Mouse (Mus musculus) lung, embryonic 16.5 days (tissue): Measurements from ENCODE around the gene Kif1b. TPM values are rescaled to one million over a fixed set of nuclear protein-coding genes. Genes with fewer than 3 reads are reported as not detected.

Experiments
- ATAC-seq: fragments of 200-750 bp; cut with Nextera tagmentation; 2 replicates; pipeline ENCODE4 v1.8.0; 2017; ENCODE audit warnings: low read depth, mild to moderate bottlenecking, moderate library complexity
- H3K27ac ChIP-seq: fragments of 300-500 bp; sonication (generic); 2 replicates; pipeline ENCODE4 v1.5.1; 2014; ENCODE audit warnings: mild to moderate bottlenecking, control low read depth, low read length
- H3K27me3 ChIP-seq: fragments of 300-500 bp; sonication (generic); 2 replicates; pipeline ENCODE4 v1.6.1; 2014; ENCODE audit warnings: low read depth, low read length, mixed read lengths; ENCODE audit not compliant: control insufficient read depth, insufficient read depth
- H3K36me3 ChIP-seq: fragments of 300-500 bp; sonication (generic); 2 replicates; pipeline ENCODE4 v1.6.1; 2014; ENCODE audit warnings: low read length; ENCODE audit not compliant: control insufficient read depth, insufficient read depth
- H3K4me1 ChIP-seq: fragments of 300-500 bp; sonication (generic); replicated peaks from 2 replicates; pipeline ENCODE4 v1.6.1; 2014; ENCODE audit warnings: low read length, mixed read lengths; ENCODE audit not compliant: control insufficient read depth, insufficient read depth
- H3K4me2 ChIP-seq: fragments of 300-500 bp; sonication (generic); 2 replicates; pipeline ENCODE4 v1.6.1; 2014; ENCODE audit warnings: low read depth, low read length, control low read depth
- H3K4me3 ChIP-seq: fragments of 300-500 bp; sonication (generic); 2 replicates; pipeline ENCODE4 v1.5.1; 2014; ENCODE audit warnings: mild to moderate bottlenecking, low read length, control low read depth
- H3K9ac ChIP-seq: fragments of 300-500 bp; sonication (generic); 2 replicates; pipeline ENCODE4 v1.6.1; 2014; ENCODE audit warnings: low read length, control low read depth
- H3K9me3 ChIP-seq: fragments of 300-500 bp; sonication (generic); 2 replicates; pipeline ENCODE4 v1.6.1; 2016; ENCODE audit warnings: low read length; ENCODE audit not compliant: control insufficient read depth
- WGBS: fragments of 180-500 bp; shearing (Covaris S2); extraction: QIAGEN DNeasy Blood & Tissue Kit; methylation state at CpG from one replicate; pipeline ENCODE4 v1.1.7; 2014; 5-methylcytosine and 5-hydroxymethylcytosine counted together
- polyA plus RNA-seq: library from polyadenylated mRNA; unstranded; fragments of >200 nt; fragmentation: Nextera tagmentation; extraction: Ambion mirVana; gene quantifications from 2 replicates; pipeline ENCODE4 v1.2.1, GENCODE M21; 2015

Kif1b gene
- polyA plus RNA-seq, 1 experiment from 2014 or later: 32.5 TPM

DNA sequence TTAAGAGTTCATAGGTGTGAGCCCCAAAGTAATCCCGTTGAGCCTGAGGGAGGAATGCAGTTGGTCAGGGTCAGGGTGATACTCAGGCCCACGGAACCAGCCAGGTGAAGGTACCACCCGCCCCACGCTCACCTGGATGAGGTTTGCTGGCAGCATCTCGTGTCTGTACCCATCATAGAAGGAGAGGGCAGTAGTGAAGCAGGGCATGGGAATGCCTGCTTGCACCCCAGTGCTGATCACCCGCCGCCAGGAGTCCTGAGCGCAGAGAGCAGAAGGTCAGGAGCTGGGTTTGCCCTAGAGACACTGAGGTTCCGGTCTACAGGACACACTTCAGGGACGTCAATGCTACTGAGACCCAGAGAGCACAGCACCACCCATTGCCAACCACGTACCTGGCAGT, 156.8 kb downstream of the Kif1b start:
- 91% methylated on average over 11 of the region's 11 CpGs for WGBS
- ATAC-seq: no peak
- H3K4me2 ChIP-seq: no peak overlapping the region
- H3K27me3 ChIP-seq: no peaks in the 10 kb centered on the region
- H3K9ac ChIP-seq: no peak overlapping the region
- H3K4me1 ChIP-seq: peaks cover 3% of the 10 kb centered on the region; the same call in 1 of the 2 replicates
- no peaks in the 10 kb centered on the region for H3K9me3 ChIP-seq
- H3K36me3 ChIP-seq: peaks cover 51% of the 10 kb centered on the region
- H3K4me3 ChIP-seq: no peak overlapping the region
- H3K27ac ChIP-seq: no peak overlapping the region

DNA sequence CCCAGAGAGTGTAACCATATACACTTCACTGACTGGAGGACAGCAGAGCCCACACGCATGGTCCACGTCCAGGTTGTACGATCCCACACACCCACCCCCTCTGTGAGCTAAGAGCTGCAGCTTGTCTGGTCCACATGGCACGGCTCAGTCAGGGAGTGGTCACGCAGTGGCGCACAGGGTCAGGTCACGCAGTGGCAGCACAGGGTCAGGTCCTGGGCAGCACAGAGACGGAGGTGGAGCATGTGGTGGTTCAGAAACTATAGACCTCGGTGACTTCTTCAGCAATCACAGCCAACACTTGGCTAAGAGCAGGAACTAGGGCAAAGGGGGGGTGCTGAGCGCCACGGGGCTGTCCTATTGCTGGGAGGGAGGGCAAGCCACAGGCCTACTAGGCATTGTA, 157.2 kb downstream of the Kif1b start:
- Histone ChIP-seq H3K9me3 (no peaks in the 10 kb centered on the region), H3K4me1 (peaks cover 3% of the 10 kb centered on the region; the same call in 1 of the 2 replicates), H3K27ac (no peak overlapping the region), H3K36me3 (peaks cover 46% of the 10 kb centered on the region), H3K4me2 (no peak overlapping the region), H3K27me3 (no peaks in the 10 kb centered on the region), H3K4me3 (no peak overlapping the region), H3K9ac (no peak overlapping the region)
- no peak for ATAC-seq
- WGBS: 76% methylated on average over 11 of the region's 11 CpGs

DNA sequence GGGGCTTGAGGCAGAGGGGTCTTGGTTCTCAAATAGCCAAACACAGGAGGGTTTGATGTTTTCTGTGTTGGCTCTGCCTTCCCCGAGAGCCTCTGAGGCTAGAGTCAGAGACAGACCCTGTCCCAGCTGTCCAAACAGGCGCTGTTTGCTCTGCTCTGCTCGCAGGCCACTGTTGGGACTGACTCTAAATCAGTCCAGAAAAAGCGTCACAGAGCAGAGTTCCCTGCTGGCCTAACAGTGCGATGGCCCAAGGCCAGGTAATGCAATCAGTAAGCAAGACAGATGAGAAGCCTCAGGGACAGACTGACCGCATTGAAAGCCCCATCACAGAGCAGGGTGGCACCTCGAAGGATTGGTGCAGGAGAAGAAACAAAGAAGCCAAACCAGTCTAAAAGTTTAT, 157.9 kb downstream of the Kif1b start:
- H3K9ac ChIP-seq: no peak overlapping the region
- peaks cover 3% of the 10 kb centered on the region; the same call in 1 of the 2 replicates for H3K4me1 ChIP-seq
- no peaks in the 10 kb centered on the region for H3K9me3 ChIP-seq
- WGBS: 43% methylated on average over 7 of the region's 7 CpGs
- ATAC-seq: no peak
- no peak overlapping the region for H3K4me3 ChIP-seq
- no peaks in the 10 kb centered on the region for H3K27me3 ChIP-seq
- H3K4me2 ChIP-seq: no peak overlapping the region
- peaks cover 40% of the 10 kb centered on the region for H3K36me3 ChIP-seq
- no peak overlapping the region for H3K27ac ChIP-seq

DNA sequence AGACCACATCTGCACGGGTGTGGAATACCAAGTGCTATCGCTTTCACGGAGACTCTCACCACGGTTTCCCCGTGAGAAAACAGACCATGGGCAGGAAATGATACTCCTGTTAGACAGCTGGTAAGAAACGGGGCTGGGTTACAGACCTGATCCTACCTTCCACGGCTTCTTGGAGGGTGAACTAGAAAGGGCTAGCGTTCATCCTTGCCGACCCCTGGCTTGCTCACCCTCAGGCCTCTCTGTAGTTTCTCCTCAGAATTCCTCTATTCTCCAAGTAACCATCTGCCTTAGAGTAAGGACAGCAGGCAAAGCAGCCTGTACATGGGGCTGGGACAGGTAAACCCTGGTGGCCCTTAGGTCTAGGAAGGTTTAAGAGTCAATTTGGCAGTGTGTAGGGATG, 158.3 kb downstream of the Kif1b start:
- no peak overlapping the region for H3K4me3 ChIP-seq
- no peaks in the 10 kb centered on the region for H3K27me3 ChIP-seq
- peaks cover 37% of the 10 kb centered on the region for H3K36me3 ChIP-seq
- no peak overlapping the region for H3K4me2 ChIP-seq
- peaks cover 3% of the 10 kb centered on the region; the same call in 1 of the 2 replicates for H3K4me1 ChIP-seq
- H3K9me3 ChIP-seq: no peaks in the 10 kb centered on the region
- no peak for ATAC-seq
- H3K9ac ChIP-seq: no peak overlapping the region
- no peak overlapping the region for H3K27ac ChIP-seq
- WGBS: 79% methylated on average over 9 of the region's 9 CpGs

DNA sequence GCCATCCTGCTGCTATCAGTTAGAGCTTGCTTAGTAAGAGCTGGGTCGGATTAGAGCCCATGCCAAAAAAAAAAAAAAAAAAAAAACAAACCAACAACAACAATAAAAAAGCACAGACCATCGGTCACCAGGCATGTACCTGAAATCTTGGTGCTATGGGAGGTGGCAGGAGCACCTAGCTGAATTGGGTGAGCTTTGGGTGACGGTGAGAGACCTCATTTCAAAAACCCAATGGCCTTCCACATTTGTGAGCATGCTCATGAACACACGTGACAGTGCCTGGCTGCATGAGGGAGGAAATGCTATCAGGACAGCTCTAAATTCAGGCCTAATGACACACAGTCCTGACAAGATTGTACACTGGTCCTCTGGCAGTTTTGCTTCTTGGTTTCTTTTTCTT, 159.4 kb downstream of the Kif1b start:
- 72% methylated on average over 4 of the region's 4 CpGs for WGBS
- no peak overlapping the region for H3K27ac ChIP-seq

DNA sequence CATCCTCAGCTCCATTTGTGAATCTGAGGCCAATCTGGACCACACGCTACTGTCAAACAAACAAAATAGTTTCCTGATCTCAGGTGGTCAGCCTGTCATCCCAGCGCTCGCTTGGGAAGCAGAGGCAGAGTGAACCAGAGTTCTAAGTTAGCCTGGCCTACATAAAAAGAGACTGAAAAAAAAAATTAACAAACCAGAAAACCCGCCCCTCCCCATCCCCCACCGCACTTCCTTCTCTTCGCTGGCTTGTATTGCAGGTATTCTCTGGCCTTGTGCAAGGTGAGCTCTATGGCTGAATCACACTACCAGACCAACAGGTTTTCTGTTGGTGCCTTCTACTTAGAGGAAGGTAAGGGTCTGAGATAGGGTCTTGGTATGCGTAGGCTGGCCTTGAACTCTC, 160.0 kb downstream of the Kif1b start:
- Histone ChIP-seq H3K4me1 (peaks cover 3% of the 10 kb centered on the region; the same call in 1 of the 2 replicates), H3K27me3 (no peaks in the 10 kb centered on the region), H3K36me3 (peaks cover 21% of the 10 kb centered on the region), H3K4me3 (no peak overlapping the region), H3K9me3 (no peaks in the 10 kb centered on the region), H3K4me2 (no peak overlapping the region), H3K9ac (no peak overlapping the region), H3K27ac (no peak overlapping the region)
- ATAC-seq: no peak
- 68% methylated on average over 7 of the region's 7 CpGs for WGBS

More for the DNA sequence above, 159.4 kb downstream of the Kif1b start:
- ATAC-seq: no peak
- H3K27me3 ChIP-seq: no peaks in the 10 kb centered on the region
- peaks cover 3% of the 10 kb centered on the region; the same call in 1 of the 2 replicates for H3K4me1 ChIP-seq
- H3K4me2 ChIP-seq: no peak overlapping the region
- no peak overlapping the region for H3K4me3 ChIP-seq
- no peak overlapping the region for H3K9ac ChIP-seq
- no peaks in the 10 kb centered on the region for H3K9me3 ChIP-seq
- H3K36me3 ChIP-seq: peaks cover 26% of the 10 kb centered on the region

DNA sequence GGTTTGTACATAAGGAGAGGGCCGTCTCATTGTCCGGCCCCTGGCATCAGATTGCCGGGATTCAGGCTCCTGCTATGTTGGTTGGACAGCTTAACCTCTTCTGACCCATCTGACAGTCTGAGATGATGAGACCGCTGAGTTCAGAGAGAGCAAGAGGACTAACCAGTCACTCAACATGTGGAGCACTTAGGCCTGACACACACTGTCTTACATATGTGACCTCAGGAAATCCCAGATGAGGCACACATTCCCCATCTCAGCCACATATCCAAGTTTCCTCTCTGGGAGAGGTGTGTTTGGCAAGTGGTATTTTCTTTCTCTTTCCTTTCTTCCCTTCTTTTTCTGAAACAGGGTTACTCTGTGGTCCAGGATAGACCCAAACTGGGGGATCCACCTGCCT, 162.3 kb downstream of the Kif1b start:
- 71% methylated on average over 4 of the region's 4 CpGs for WGBS
- no peak for ATAC-seq
- peaks cover 3% of the 10 kb centered on the region; the same call in 1 of the 2 replicates for H3K4me1 ChIP-seq
- 0 out of 2 replicates have a peak, but pooled peaks cover under 1% of the 10 kb centered on the region for H3K36me3 ChIP-seq
- no peaks in the 10 kb centered on the region for H3K9me3 ChIP-seq
- H3K4me3 ChIP-seq: no peak overlapping the region
- no peaks in the 10 kb centered on the region for H3K27me3 ChIP-seq
- no peak overlapping the region for H3K4me2 ChIP-seq
- no peak overlapping the region for H3K27ac ChIP-seq
- no peak overlapping the region for H3K9ac ChIP-seq

DNA sequence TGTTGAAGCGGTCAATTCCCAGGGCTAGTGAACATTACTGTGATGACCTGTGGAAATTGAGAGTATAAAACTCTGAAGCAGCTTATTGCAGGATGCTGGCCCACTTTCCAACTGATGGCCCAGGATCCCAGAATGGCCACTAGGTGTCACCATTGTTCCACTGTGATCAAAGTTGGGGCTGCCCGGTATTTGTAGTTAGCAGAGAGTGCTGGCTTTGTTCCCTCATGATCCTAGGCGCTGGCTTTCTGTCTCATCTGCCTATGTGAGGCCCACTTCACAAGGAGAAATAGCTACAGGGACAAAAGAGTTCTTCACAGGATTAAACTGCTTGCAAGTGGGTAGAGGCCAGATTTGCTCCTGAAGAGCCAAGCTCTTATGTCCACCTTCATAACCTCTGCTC, 163.0 kb downstream of the Kif1b start:
- H3K4me3 ChIP-seq: no peak overlapping the region
- H3K9ac ChIP-seq: no peak overlapping the region
- H3K27ac ChIP-seq: no peak overlapping the region
- no peaks in the 10 kb centered on the region for H3K9me3 ChIP-seq
- ATAC-seq: peak; percentile 88
- no peaks in the 10 kb centered on the region for H3K36me3 ChIP-seq
- H3K4me2 ChIP-seq: no peak overlapping the region
- no peaks in the 10 kb centered on the region for H3K27me3 ChIP-seq
- WGBS: 4% methylated on average over 3 of the region's 3 CpGs
- peaks cover 3% of the 10 kb centered on the region; the same call in 1 of the 2 replicates for H3K4me1 ChIP-seq

DNA sequence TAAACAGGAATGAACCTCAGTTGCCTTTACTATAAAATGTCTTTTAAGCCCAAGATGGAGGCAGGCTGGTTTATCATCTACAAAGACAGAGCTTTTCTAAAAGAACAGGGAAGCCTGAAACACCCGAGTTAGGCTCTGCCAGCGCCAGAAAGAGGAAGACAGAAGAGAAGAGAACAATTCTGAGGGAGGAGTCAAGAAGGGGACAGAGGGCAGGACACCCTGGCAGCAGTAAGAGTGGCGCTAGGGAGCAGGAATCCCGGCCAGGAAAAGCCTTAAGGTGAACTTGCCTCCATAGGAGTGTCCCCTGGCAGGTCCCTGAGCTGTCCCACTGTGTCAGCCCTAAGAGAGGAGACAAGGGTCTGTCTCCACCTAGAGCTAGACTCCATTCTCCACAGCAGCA, 163.9 kb downstream of the Kif1b start:
- Histone ChIP-seq H3K9ac (no peak overlapping the region), H3K27me3 (no peaks in the 10 kb centered on the region), H3K36me3 (no peaks in the 10 kb centered on the region), H3K4me1 (peaks cover 3% of the 10 kb centered on the region; the same call in 1 of the 2 replicates), H3K9me3 (no peaks in the 10 kb centered on the region), H3K27ac (no peak overlapping the region), H3K4me3 (no peak overlapping the region), H3K4me2 (no peak overlapping the region)
- no peak for ATAC-seq
- WGBS: 31% methylated on average over 4 of the region's 4 CpGs

DNA sequence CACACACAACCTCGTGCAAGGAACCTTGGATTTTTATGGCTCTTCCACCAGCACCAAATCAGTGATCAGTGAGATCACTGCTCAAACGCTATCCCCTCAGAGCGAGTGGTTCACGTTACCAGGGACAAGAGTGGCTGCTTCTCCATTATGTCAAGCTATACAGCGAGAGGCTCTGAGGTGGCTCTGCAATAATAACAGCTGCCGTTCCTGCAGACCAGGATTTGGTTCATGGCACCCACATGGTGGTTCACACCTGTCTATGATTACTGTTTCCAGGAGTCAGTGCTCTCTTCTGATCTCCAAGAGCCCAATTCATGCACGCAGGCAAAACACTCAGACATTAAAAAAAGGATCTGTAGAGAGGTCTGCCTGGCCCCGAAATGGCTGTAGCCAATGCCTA, 169.0 kb downstream of the Kif1b start:
- Histone ChIP-seq H3K27ac (no peak overlapping the region), H3K36me3 (no peaks in the 10 kb centered on the region), H3K4me3 (no peak overlapping the region), H3K4me2 (no peak overlapping the region), H3K4me1 (peaks cover 5% of the 10 kb centered on the region; the same call in 1 of the 2 replicates), H3K9me3 (no peaks in the 10 kb centered on the region), H3K9ac (no peak overlapping the region), H3K27me3 (no peaks in the 10 kb centered on the region)
- ATAC-seq: no peak
- WGBS: 61% methylated on average over 8 of the region's 8 CpGs
